Mouse (Mus musculus): ENCODE measurements at regions not wholly inside any gene's neighbourhood (a gene's known extent, or its start where the extent isn't known, plus 50 kb on each side); places are given as distances from the start of the nearest gene placed in this dataset.

- TF ChIP-seq CTCF (IDR thresholded peaks at IDR 0.05; ENCODE audit: control insufficient read depth, insufficient read depth, insufficient read length), result no peak
- no peak for TF ChIP-seq MAX (IDR thresholded peaks at IDR 0.05)
Measured at GRCm38 (mm10) chr10:92600116-92600515, 122.1 kb downstream of the Nedd1 start.
